Mouse (Mus musculus) inflammation-experienced regulatory T-cells (primary cell): Measurements from ENCODE around the gene Prickle4. TPM values are rescaled to one million over a fixed set of nuclear protein-coding genes. Genes with fewer than 3 reads are reported as not detected.

ENCODE experiments used
- polyA plus RNA-seq, 2 experiments: library from polyadenylated mRNA; unstranded; fragments of 100-300 nt; shearing (Covaris generic); gene quantifications; one replicate each; pipeline ENCODE4 v1.2.1; 2017

The Prickle4 gene
- not detected for polyA plus RNA-seq

DNA sequence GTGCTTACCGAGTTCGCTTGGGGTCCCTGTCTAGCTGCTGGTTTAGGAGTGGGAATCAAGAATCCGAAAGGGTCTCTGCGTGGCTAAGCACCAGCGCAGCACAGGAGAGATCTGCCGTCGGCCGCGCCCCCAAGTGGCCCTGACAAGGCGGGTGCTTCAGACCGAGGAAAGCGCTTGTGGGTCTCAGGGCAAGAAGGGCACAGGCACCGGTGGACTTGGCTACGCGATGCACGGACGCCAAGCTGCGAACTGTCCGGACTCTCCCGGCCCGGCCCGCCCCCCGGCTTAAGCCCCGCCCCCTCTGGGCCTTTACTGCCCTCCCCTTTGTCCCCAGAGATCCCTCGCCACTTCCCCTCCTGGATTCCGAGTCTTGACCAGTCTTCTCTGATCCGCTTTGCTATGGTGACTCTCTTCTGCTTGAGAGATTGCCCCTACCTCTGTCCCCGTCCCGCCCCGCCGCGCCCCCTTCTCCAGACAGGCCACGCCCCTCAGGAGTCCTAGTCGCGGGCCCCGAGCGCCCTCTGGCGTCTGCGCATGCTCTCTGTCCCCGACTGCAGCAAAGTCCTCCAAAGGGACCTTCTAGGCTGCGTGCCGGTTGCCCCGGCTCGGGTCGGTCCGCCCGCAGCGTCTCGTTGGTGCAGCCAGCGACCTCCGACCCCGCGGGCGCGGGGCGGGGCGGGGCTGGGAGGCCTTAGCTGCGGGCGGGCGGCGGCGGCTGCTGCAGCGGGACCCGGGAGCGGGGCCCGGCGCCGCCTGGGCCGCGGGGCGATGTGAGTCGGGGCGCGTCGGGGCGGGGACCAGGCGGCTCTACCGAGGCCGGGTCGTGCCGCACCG lies at the start of gene Prickle4:
Gene Prickle4 (minus strand): TSS at position 234 of the 834 bp plus-strand sequence.

GRCm38 (mm10) chr17:47736856-47737255 lies 42.3 kb upstream of the Prickle4 start, which contains the start of gene Tfeb:
Gene Tfeb (plus strand): TSS chr17:47737030.

DNA sequence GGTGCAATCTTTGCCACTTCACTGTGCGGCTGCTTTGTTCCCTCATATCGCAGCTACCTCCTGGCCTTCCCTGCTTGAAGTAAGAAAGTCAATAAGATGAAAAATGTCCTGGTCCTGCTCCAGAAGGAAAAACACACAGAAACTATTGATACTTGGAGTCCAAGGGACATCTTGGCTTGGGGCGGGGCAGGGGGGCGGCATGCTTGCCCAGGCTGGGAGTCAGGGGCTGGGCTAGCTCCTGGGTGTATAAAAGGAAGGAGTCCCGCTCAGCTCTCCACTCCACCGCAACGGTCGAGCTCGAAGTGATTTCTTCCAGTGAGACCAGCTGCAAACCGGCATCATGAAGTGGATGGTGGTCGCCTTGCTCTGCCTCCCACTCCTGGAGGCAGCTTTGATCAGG lies 32.0 kb upstream of the Prickle4 start, which contains the start of gene Pgc:
Gene Pgc (plus strand): TSS at position 277 of the 400 bp plus-strand sequence.

DNA sequence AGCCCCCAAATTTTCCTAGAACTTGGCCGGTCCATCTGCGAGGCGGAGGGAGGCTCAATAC lies 264 bp downstream of the Prickle4 start, which contains the start of gene Gm21981:
Gene Gm21981 (minus strand): TSS at position 14 of the 61 bp plus-strand sequence.

GRCm38 (mm10) chr17:47688608-47689575 lies 5.6 kb downstream of the Prickle4 start, which contains the start of gene Frs3:
Gene Frs3 (plus strand): TSS chr17:47689030.

GRCm38 (mm10) chr17:47688344-47688607 lies 6.3 kb downstream of the Prickle4 start, which contains the start of gene Tomm6:
Gene Tomm6 (minus strand): TSS chr17:47688386.

Other genes with a start within 250 kb of the Prickle4 start
- 10 to 100 TPM; 49.2 to 64.5 TPM for gene Taf8, start 192.4 kb downstream of the Prickle4 start, polyA plus RNA-seq
- 100 to 1,000 TPM; 243 to 395 TPM for gene Ccnd3, start 189.7 kb downstream of the Prickle4 start, polyA plus RNA-seq
- gene Bysl, start 83.2 kb downstream of the Prickle4 start, polyA plus RNA-seq: 10 to 100 TPM; 14.9 to 18.2 TPM
- 10 to 100 TPM; 31.8 to 46.6 TPM for gene Med20, start 83.2 kb downstream of the Prickle4 start, polyA plus RNA-seq
- gene Gm20517, start 83.1 kb downstream of the Prickle4 start, polyA plus RNA-seq: 1 to 10 TPM; 1.5 to 2.4 TPM
- 1 to 10 TPM; 1.7 to 1.9 TPM for gene Usp49, start 64.0 kb downstream of the Prickle4 start, polyA plus RNA-seq
- gene Tomm6, start 6.3 kb downstream of the Prickle4 start, polyA plus RNA-seq: 100 to 1,000 TPM; 205 to 235 TPM
- gene Frs3, start 5.7 kb downstream of the Prickle4 start, polyA plus RNA-seq: 1 to 10 TPM; 1.2 to 5.1 TPM
- gene Gm21981, start 281 bp downstream of the Prickle4 start, polyA plus RNA-seq: under 1 TPM; 0.07 to 0.24 TPM
- gene Pgc, start 32.1 kb upstream of the Prickle4 start, polyA plus RNA-seq: not detected
- 10 to 100 TPM; 32.4 to 48.5 TPM for gene Tfeb, start 42.3 kb upstream of the Prickle4 start, polyA plus RNA-seq
- gene Mdfi, start 140.0 kb upstream of the Prickle4 start, polyA plus RNA-seq: under 1 TPM in 1 of 2 experiments, not detected in 1; 0.55 TPM
- 10 to 100 TPM; 18.6 to 36.5 TPM for gene Foxp4, start 229.9 kb upstream of the Prickle4 start, polyA plus RNA-seq